Mouse (Mus musculus) gastrocnemius, postnatal 25 days (tissue): Measurements from ENCODE around the gene Defb41. TPM values are rescaled to one million over a fixed set of nuclear protein-coding genes. Genes with fewer than 3 reads are reported as not detected.
"Not testable (repeated sequence)": the region's sequence is repeated elsewhere in the genome, so short reads cannot be mapped to it uniquely, and the experiment has no call there.

Source experiments
- DNase-seq: peaks from one replicate; pipeline ENCODE4 v3.0.0; 2022
- long read RNA-seq, 2 experiments: library from polyadenylated mRNA; stranded (forward); transcript quantifications; one replicate each; pipeline ENCODE4 v2.0.0; 2021
- total RNA-seq, 2 experiments: library from RNA; stranded (reverse); gene quantifications; 1 replicate in 1 of 2; 2 replicates in 1 of 2; pipeline ENCODE4 v1.2.3; 2021

Gene Defb41
- total RNA-seq: not detected
- long read RNA-seq, experiment 1: 0 reads
- long read RNA-seq, experiment 2: 0 reads

DNA sequence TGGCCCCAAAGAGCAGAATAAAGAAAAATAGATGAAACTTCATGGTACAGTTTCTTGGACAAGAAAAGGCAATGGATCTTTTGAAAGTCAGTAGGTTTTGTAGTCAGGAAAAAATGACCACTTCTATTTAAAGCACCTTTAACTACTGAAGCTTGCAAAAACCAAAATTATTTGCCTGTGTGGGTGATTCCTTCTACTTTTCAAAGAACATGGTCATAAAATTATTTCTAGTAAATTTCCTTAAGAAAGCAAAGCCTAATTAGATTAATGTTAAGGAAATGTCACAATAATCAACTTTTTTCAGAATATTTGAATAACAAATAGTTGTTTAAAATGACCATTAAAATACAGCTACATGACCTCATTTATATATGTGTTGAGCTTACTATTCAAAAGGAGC lies at the start of gene Defb41:
Gene Defb41 (minus strand): TSS at position 101 of the 400 bp plus-strand sequence.
- DNase-seq: no peak

GRCm38 (mm10) chr1:18308474-18308829 lies 43.5 kb upstream of the Defb41 start:
- DNase-seq: no peak

- DNase-seq: no peak
Measured at GRCm38 (mm10) chr1:18307545-18308473, 42.9 kb upstream of the Defb41 start.

DNA sequence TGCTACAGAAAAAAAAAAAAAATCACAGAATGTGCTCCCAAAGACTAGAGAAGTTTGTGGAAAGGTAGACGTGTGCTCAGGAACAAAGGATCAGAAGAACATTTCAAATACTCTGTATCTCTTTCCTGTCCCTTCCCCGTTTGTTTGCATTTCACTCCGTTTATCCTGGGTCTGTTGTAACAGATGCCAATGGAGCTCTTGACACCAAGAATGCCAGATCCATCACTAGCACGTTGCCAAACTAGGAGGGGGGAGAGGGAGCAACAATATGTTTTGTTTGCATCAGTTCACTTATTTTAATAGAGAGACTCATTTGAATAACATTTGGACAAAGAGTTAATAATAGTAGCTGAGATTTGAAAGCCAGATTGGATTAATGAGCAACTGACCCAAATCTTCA lies 27.6 kb upstream of the Defb41 start:
- no peak for DNase-seq

DNA sequence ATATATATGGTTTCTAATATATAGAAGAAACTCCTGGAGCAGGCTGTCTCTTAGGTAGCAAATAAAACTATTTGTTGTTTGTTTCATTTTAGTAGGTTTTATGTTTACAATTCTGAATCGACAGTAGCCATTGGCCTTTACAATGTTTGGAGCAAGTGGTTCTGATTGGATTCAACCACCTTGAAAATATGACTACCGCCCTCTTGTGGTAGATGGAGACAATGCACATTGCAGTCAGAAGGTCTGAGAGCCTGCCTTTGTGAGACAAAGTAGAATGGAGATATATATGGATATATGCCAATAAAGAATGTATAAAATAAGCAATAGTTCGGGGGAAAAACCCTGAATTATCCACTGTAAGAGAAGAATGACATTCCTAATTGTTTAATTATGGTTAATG lies 23.9 kb upstream of the Defb41 start:
- no peak for DNase-seq

DNA sequence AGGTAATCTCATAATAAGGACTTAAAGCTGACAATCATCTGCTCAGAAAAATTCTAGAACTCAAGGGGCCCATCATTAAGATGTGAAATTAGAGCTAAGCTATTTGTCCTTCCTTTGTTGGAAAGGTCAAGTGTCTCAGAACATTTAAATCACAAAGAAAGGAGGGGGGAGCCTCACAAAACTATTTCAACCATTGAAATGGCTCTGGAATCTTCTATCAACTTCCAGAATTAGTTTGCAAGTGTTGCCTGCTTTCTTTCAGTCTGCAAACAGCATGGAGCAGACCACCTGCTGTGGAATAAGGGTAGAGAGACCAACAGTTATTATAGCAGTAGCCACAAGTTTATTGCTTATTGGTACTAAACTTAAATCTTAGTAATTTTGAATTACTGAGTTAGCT lies 22.4 kb upstream of the Defb41 start:
- DNase-seq: no peak

DNA sequence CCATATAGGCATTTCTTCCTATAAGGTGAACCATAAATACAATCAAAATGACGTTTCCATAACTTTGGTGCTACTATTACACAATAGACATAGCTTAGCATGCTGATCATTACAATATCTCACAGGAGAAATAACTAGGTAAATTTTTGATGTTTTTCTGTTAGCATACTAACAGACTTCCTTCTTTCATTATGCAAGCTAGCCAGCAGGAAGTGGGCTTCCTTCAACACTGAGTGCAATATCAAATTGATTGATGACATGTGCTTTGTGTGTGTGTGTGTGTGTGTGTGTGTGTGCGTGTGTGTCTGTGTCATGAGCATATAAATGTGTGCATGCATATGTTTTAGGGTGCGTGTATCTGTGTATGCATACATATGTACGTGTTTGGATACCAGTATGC lies 6.2 kb upstream of the Defb41 start:
- DNase-seq: no peak

DNA sequence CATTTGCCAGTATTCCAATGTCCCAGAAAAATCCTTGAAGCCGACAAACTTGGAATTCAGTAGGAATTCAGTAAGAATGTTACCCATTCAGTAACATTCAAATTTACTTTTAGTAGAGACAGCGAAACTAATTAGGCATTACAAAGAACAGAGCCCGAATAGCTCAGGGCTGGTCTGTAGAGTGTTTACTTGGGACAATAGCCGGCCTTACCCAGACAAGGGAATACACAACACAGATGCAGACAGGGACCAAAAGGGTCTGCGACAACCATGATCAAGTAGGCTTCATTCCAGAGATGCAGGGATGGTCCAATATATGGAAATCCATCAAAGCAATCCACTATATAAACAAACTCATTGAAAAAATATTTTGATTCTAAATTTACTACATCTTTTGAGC lies 3.9 kb upstream of the Defb41 start:
- no peak for DNase-seq

DNA sequence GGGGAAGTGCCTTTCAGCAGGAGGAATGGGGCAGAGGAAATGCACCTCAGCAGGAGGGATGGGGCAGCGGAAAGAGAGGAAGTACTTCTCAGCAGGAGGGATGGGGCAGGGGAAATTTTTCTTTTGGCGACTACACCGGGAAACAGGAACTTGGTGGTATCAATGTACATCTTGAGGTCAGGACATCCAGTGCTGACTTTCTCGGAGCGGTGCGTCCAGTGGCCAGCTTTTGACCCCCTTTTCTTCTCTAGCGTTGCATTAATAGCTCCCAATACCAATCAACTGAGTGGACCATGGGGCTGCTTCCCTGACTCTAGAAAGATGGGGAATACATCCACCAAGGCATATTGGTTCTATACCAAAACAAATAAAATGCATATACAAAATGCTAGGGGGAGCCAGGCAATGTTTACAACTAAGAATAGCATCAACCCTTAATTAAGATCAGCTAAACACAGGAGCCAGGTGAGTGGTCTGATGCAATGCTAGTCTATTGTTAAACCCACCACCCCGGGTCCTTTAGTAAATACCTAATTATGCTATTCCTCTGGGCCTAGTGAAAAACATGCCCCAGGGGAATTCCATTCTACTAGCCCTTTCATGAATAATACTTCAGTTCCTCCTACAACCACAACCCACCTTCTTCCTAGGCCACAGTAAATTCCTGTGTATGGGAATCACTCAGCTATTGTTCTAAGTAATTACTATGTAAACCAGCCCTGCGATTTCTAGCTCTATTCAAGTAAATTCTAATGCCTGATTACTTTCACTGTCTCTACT lies 18.9 kb downstream of the Defb41 start:
- not testable (repeated sequence) for DNase-seq

- DNase-seq: no peak
Measured at GRCm38 (mm10) chr1:18237343-18237742, 27.6 kb downstream of the Defb41 start, which contains the start of gene Defb18. TSS of gene Defb18 (minus strand) at chr1:18237443.

DNA sequence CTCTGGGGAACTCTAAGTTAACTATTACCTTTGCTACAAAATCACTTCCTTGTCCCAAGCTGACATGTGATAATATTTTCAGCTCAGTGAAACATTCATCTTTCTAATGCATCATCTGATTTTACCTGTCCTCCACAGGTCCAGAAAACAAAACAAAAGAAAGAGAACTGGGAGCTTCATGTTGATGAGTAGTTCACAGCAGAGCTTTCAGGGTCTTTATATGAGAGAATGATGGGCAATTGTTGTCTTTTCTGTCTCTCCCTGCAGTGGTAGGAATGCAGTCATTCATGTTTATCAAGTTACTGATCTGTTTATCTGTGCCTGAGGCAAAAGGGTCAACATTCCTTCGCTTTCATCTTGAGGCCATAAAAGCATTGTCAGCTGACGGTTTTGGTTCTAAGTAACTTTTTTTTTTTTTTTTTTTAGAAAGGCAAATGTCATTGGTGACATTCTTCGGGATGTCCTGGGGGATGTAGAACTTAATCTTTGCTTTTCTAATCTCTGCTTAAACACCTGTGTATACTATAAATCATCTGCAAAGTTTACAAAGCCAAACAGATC lies 41.5 kb downstream of the Defb41 start:
- no peak for DNase-seq

Other genes starting within 250 kb of the Defb41 start
- gene Crisp4, start 119.2 kb downstream of the Defb41 start, total RNA-seq: not detected
- not detected for gene Defb18, start 27.7 kb downstream of the Defb41 start, total RNA-seq